Mouse (Mus musculus) cerebellum, postnatal 10 days (tissue): ENCODE measurements around the gene Ing5.
"Not testable (repeated sequence)": the region's sequence is repeated elsewhere in the genome, so short reads cannot be mapped to it uniquely, and the experiment has no call there.

Experiments
- DNase-seq, 2 experiments: peaks; one replicate each; pipeline ENCODE4 v3.0.0; 2021; ENCODE audit warnings: mixed read lengths in 2 of 2

Gene Ing5

GRCm38 (mm10) chr1:93811495-93812039 lies 7.8 kb downstream of the Ing5 start:
- DNase-seq, result no peak

DNA sequence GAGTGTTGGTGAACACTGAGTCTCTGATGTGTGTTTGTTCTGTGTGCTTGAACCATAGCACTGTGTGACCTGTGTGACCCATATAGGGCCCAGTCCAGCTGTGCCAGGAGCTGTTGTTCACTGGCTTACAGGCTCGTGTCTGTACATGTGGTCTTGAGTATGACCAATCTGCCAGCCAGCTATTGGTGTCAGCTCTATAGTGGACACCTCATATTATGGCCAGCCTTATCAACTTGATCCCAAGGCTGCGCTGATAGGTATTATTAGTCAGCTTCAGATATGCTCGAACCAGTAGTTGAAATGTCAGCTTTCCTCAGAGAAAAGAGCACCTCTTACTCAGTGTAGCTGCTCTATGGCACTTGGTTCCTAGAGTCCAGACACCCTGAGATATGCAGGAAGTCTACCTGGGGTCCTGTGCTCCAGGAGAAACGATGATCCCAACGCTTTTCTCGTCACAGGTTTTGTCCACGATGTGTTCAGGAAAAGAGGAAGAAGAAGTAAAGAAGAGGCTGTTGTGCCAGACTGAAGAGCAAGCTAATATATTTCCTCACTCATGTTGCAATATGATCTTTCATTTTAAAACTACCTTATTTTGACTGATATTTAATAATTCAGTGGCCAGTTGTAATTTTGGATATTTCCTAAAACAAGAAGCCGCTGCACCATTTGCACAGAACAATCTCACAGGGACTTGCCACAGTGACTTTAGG lies 14.2 kb downstream of the Ing5 start:
- DNase-seq, result no peak

DNA sequence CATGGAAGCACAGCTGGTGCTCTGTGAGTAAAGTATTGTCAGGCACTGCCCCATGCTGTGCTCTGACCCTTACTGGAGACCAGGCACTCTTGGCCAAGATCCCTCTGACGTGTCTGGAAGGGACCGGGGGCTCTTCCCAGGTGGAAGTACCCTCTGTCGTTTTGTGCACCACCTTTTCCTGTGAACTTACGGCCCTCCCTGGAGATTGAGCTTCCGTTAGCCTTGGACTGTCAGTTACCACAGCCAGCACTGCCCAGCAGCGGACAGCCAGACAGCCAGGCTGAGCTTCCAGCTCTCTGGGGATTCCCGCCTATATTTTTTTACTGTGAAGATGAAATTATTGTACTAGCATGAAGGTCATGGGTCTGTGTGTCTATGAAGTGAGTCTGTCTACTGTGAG lies 15.0 kb downstream of the Ing5 start:
- DNase-seq, result no peak

GRCm38 (mm10) chr1:93823796-93824495 lies 20.2 kb downstream of the Ing5 start:
- DNase-seq, result no peak

DNA sequence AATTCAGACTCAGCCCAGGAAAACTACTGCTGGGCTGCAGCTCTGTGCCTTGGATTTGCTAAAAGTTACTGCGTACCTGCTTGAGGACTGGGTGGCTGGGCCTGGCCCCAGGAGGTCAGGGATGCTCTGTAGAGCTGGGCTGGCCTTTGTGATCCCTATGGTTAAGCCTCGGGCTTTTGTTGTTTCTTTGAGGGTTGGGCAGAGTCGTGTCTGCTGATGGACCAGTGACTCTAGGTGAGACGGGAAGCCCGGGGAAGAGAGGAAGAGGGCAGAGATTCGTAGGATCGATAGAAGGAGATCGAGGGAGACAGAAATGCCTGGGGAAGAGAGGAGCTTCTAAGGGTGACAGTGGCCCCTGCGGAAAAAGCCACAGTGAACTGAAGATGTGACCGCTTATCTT lies 20.8 kb downstream of the Ing5 start, which contains the start of gene D2hgdh:
TSS of gene D2hgdh (plus strand) at position 301 of the 400 bp plus-strand sequence.
- DNase-seq, result no peak

- DNase-seq, result peak; percentile 96 to 97
Observed at GRCm38 (mm10) chr1:93825105-93825674, 21.4 kb downstream of the Ing5 start.

GRCm38 (mm10) chr1:93825771-93826539 lies 22.2 kb downstream of the Ing5 start:
- DNase-seq, result peak; percentile 59 to 61

GRCm38 (mm10) chr1:93826540-93826835 lies 22.7 kb downstream of the Ing5 start:
- no peak for DNase-seq

DNA sequence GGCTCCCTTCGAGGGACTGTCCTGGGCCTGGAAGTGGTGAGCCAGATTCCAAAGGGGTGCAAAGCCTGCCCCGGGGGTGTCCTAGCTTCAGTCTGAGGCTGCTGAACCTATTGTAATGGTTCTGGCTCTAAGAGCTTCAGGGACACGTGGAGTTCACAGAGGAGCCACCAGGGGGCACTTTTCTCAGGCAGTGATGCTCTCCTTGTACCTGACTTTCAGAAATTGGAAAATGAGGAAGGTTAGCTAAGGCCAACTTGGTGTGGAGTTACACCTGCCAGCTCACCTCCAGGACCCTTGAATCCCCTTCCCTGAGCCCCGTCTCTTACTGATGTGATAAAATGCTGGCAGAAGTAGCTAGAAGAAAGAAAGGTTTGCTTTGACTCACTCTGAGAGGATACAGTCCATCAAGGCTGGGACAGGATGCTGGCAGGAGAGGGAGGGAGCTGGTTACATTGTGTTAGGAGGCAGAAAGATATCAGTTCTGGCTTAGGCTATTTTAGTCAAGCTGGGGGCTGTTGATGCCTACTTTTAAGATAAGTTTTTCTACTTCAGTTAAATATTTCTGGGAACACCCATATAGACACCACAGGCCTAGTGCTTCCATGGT lies 29.1 kb downstream of the Ing5 start:
- DNase-seq, result not testable (repeated sequence)

- no peak for DNase-seq
Observed at GRCm38 (mm10) chr1:93834671-93835150, 30.9 kb downstream of the Ing5 start.

- DNase-seq, result no peak
Observed at GRCm38 (mm10) chr1:93835211-93835610, 31.4 kb downstream of the Ing5 start.

DNA sequence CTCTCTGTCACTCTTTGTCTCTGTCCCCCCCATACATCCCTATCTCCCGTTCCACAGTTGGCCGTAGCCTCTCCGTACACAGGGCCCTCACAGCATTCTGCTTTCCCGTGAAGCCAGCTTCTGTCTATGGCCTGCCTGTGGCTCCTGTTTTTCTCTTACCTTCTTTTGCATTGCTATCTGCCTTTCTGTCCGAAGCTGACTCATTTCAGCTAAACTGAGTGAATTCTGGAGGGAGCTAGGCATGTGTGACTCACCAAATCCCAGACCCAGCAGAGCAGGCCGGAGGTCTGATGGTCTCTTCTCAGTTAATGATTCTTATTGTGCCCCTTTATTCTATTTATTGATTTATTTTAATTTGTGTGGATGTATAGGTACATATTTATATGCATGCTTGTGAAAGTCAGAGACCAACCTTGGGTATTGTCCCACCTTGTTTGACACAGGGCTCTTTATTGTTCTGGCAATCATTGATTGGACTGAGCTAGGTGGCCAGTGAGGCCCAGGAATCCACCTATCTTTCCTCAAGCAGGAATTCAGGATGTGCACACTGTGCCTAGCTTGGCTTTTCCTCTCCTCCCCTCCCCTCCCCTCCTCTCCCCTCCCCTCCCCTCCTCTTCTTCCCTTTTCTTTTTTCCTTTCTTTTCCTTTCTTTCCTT lies 32.2 kb downstream of the Ing5 start:
- no peak for DNase-seq

GRCm38 (mm10) chr1:93836532-93836913 lies 32.8 kb downstream of the Ing5 start:
- DNase-seq, result no peak

- no peak for DNase-seq
Observed at GRCm38 (mm10) chr1:93837335-93837734, 33.6 kb downstream of the Ing5 start.

DNA sequence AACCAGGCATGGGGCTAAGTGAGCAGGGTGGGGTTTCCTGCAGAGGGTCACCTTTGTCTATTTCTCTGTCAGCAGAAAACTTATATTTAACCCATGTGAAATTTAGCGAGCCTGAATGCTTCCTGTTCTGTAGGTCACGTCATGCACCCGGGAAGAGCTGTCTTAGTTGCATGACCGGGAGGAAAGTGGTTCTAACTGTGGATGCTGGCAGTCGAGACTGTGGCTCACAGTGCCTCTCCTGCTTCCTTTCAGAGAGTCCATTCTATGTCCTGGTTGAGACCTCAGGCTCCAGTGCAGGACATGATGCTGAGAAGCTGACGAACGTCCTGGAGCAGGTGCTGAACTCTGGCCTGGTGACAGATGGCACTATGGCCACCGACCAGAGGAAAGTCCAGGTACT lies 34.8 kb downstream of the Ing5 start:
- DNase-seq, result not testable (repeated sequence)

GRCm38 (mm10) chr1:93845766-93846366 lies 42.1 kb downstream of the Ing5 start:
- DNase-seq, result not testable (repeated sequence)

- DNase-seq, result not testable (repeated sequence)
Observed at GRCm38 (mm10) chr1:93855790-93856189, 52.0 kb downstream of the Ing5 start.

GRCm38 (mm10) chr1:93857370-93857769 lies 53.6 kb downstream of the Ing5 start:
- peak; percentile 54 to 61 for DNase-seq

GRCm38 (mm10) chr1:93857991-93858390 lies 54.2 kb downstream of the Ing5 start:
- DNase-seq, result peak; percentile 70 to 74

GRCm38 (mm10) chr1:93859619-93860018 lies 55.9 kb downstream of the Ing5 start:
- no peak for DNase-seq

GRCm38 (mm10) chr1:93861048-93861447 lies 57.3 kb downstream of the Ing5 start, which contains the start of gene Gal3st2:
Gal3st2 (plus strand) TSS chr1:93861306.
- not testable (repeated sequence) for DNase-seq
